Mouse (Mus musculus) heart, postnatal 10 days (tissue): ENCODE data around the gene Cd93. TPM values are rescaled to one million over a fixed set of nuclear protein-coding genes. Genes with fewer than 3 reads are reported as not detected.
A peak's percentile ranks its signal among the peaks of the same experiment; 100 is the strongest.

ENCODE experiments used
- DNase-seq, 2 experiments: peaks; one replicate each; pipeline ENCODE4 v3.0.0; 2021
- intact Hi-C: fragments of 180-260 bp; cut with DNase I; formaldehyde crosslinking; loops from one replicate; pipeline ENCODE4 v1.15.1; 2025
- total RNA-seq, 2 experiments: library from RNA; stranded (reverse); gene quantifications; 2 replicates each; pipeline ENCODE4 v1.2.3; 2021

Cd93 gene
- total RNA-seq, 2 experiments from 2014 or later = 163 to 201 TPM

DNA sequence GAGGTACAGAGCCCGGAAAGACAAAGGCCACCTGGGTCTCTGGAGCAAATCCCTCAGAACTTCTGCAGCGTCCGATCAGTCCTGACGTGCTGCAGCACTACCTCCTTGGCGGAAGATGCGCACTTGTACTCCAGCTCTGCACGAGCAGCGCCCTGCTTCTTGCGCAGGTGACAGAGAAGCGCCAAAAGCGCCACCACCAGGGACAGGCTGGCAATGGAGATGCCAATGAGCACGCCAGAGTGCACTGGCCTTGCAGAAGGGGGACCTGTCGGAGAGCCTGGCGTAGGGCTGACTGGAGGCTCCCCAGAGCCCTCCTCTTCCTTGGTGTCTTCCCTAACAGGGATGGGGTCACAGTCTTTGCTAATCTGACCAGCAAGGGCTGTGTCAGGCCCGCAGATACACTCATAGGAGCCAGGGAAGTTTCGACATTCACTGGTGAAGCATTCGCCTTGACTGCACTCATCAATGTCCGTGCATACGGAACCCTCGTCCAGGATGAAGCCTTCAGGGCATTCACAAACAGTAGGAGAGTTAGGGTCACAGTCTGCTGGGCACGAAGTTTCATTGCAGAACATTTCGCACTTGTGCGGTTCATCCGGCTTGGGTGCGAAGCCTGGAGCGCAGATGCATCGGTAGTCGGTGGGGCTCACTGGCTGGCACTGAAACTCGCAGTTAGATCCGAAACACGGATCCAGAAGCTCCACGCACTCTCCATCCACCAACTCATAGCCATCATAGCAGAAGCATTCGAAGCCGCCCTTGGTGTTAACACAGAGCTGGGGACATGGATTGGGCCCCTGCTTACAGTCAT is 37.0 kb downstream of the Cd93 start:
- intact Hi-C loops = loop anchor here (1.0 to 5.0 kb wide), 5 partner anchors 131 to 271 kb away; no protein-coding TSS in a partner anchor
- peak; percentile 55 to 63 for DNase-seq

DNA sequence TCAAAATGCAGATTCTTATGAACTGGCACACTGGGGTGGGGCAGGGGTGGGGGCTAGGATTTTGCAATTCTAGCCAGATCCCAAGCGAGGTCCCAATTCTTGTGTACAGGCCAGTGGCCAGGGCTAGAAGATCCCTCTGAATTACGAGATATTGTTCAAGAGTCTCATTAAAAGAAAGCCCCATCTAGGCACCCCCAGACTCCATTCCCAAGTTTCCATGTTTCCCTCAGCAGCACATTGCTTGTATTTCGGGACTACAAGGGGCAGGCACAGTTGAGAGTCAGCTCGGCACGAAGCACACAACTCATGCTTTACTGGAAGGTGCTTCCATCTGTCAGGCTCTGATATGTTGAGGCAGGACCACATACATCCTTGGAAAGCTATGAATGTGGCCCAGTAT is 38.5 kb downstream of the Cd93 start:
- DNase-seq = no peak

DNA sequence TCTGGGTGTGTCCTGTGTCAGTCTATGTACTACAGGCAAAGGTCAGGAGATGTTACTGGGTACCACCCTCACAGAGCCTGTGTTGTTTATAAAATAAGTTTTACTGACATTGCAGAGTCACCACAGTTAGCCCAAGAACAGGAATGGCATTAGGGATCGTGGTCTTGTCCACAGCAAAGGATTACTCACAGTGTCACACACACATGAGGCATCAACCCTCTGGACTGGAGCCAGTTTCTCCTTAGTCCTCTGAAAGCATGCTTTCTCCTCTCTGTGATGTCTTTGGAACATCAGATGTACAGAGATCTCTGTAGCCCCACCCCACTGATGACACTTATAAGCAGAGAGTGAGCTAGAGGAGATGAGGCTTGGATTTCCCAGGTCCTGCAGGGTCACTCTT is 41.1 kb downstream of the Cd93 start:
- no peak for DNase-seq
- intact Hi-C loops = no loop called here

More for the DNA sequence above, 38.5 kb downstream of the Cd93 start:
- intact Hi-C loops = loop anchor here (5.0 kb wide), 4 partner anchors 132 to 272 kb away; no protein-coding TSS in a partner anchor

DNA sequence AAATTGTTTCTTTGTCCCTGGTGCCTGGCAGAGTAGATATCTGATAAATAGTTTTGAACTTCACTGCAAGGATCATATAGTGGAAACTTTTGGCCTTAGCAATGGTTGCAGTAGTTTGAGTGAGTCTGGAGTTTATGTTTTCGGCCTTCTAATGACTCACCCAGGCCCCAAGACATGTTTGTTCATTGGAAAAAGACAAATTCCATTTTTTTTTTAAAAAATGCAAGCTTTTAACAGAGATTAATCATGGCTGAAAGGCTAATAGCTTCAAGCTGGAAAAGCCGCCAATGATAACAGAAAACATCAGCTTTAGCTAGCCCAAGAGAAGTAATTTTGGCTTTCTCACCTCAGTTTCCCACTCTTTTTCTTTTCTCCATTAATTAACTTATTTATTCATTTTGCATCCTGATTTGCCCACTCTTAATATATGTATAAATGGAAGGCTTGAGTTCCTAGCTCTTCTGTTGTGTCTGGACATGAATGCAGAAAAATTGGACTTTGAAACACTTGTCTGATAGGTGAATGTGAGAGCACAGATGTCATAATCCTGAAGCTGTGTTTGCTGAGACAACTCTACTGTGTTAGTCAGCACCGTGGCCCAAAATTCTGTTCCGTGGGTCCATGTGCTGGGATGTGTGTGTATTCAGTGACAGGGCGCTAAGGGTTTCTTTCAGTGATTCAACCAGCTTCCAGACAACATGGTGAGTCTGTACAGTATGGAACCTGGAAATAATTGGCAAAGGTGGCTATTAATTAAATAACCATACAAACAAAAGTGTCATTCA is 44.3 kb downstream of the Cd93 start:
- intact Hi-C loops = loop anchor here (5.0 kb wide), 1 partner anchor 122 kb away; no protein-coding TSS in a partner anchor
- DNase-seq = no peak

DNA sequence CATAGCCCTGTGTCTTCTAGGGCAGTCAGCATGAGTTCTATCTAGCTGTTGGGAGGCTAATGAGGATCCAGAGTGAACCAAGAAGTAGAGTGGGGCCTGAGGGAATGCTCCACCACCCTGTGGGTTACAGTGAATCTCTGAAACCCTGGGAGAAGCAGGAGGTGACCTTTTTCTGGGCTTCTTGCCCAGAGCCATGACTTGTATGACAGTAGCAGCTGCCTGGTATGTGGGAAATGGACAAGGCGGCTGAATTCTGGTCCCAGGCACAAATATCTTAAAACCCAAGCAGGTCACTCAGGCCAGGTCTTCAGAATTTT is 45.6 kb downstream of the Cd93 start:
- DNase-seq = peak; percentile 71 to 75
- intact Hi-C loops = loop anchor here (2.0 to 5.0 kb wide), 2 partner anchors 120 to 275 kb away; no protein-coding TSS in a partner anchor

DNA sequence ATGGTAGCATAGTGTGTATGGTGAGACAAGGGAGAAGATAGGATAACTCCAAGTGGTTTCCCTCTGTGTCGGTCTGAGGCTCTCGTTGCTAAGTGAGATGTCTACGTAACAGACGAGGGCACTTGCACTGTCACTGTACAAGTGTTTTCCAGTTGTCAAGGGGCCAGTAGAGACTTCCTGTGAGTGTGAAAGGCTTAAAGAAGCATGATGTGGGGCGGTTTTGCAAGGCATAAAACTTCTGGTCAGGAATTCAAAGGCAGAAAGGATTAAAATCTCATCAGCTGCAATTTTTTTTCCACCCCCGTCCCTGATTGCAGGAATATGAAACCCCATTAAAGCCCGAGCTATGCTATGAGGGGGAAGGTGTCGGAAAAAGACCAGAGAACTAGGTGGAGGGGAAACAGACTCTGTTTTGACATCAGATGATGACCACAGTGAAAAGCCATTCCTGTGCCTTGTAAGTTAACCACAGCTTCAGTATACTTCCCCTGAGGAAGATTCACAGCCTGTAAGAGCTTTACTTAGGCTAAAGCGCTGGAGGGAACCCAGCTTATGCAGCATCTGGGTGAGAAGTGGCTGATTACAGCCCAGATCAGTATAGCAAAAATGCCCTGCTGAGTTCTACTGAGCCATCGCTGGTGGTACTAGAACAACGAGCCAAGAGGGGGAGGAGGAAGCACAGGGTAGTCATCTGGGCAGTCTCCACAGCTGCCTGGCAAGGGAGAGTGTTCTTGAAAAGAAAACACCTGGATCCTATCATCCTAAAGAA is 46.2 kb downstream of the Cd93 start:
- peak; percentile 28 to 46 for DNase-seq

DNA sequence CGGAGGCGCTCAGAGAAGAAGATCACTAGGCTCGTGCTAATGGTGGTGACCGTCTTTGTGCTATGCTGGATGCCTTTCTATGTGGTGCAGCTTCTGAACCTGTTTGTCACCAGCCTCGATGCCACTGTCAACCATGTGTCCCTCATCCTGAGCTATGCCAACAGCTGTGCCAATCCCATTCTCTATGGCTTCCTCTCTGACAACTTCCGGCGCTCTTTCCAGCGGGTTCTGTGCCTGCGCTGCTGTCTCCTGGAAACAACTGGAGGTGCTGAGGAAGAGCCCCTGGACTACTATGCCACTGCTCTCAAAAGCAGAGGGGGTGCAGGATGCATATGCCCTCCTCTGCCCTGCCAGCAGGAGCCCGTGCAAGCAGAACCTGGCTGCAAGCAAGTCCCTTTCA is 47.2 kb downstream of the Cd93 start:
- intact Hi-C loops = loop anchor here (2.0 to 5.0 kb wide), 2 partner anchors 119 to 273 kb away; no protein-coding TSS in a partner anchor
- no peak for DNase-seq

More for the DNA sequence above, 46.2 kb downstream of the Cd93 start:
- intact Hi-C loops = loop anchor here (2.0 to 5.0 kb wide), 2 partner anchors 120 to 274 kb away; no protein-coding TSS in a partner anchor

DNA sequence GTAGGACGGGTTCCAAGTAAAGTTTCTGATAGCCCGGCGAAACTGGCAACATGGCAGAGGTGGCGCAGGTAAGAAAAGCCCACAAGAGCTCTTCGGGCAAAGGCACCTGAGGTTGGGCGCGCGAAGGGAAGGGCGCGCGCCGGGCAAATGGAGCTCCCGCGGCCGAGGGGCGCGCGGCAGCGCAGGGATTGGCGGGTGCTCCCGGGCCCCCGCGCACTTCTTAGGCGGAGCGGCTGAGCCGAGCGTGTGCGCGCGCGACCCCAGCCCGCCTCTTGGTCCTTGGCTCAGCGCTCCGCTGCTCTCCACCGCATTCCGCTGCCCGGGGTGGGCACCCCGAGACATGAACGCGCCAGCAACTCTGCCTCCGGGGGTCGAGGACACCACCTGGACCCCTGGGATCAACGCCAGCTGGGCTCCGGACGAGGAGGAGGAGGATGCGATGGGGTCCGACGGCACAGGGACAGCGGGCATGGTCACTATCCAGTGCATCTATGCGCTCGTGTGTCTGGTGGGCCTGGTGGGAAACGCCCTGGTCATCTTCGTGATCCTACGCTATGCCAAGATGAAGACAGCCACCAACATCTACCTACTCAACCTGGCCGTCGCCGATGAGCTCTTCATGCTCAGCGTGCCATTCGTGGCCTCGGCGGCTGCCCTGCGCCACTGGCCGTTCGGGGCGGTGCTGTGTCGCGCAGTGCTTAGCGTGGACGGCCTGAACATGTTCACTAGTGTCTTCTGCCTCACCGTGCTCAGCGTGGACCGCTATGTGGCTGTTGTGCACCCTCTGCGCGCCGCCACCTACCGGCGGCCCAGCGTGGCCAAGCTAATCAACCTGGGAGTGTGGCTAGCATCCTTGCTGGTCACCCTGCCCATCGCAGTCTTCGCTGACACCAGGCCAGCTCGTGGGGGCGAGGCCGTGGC is 48.0 kb downstream of the Cd93 start, which contains the start of gene Sstr4:
Gene Sstr4, plus strand, starts transcription at position 214 of the 921 bp plus-strand sequence.
- intact Hi-C loops = loop anchor here (2.0 to 5.0 kb wide), 2 partner anchors 118 to 273 kb away; no protein-coding TSS in a partner anchor
- peak; percentile 66 for DNase-seq

DNA sequence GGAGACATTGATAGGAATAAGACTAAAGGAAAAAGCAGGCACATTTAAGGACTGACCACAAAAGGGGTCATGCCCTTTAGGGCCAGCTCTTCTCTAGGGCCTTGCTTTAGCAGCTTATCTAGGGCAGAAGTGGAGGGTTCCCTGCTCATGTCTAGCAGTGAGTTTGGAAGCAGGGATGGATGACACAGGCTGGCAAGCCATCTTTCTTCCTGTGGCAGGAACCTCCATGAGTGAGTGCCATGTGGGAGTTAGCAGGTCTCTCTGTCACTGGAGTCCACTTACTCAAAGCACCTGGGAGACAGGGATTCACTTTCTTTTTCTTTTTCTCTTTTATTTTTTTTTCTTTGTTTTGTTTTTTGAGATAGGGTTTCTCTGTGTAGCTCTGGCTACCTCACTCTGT is 49.5 kb downstream of the Cd93 start:
- intact Hi-C loops = no loop called here
- DNase-seq = no peak

DNA sequence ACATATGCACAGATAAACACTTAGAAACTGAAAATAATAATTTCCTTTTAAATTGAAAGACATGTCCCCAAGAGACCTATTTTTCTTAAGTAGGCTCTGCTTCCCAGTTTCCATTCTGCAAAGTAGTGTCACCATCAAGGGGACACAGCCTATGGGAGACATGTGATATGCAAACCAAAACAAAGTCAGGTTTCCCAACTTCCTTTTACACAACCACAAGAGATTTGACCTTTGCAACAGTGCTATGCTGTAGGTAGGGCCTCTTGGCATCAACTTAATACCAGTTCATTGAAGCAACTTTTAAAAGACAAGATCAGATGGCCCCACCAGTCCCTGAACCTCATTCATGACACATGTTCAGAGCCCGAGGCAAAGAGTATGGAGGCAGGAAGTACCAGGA is 50.2 kb downstream of the Cd93 start:
- no peak for DNase-seq
- intact Hi-C loops = no loop called here

DNA sequence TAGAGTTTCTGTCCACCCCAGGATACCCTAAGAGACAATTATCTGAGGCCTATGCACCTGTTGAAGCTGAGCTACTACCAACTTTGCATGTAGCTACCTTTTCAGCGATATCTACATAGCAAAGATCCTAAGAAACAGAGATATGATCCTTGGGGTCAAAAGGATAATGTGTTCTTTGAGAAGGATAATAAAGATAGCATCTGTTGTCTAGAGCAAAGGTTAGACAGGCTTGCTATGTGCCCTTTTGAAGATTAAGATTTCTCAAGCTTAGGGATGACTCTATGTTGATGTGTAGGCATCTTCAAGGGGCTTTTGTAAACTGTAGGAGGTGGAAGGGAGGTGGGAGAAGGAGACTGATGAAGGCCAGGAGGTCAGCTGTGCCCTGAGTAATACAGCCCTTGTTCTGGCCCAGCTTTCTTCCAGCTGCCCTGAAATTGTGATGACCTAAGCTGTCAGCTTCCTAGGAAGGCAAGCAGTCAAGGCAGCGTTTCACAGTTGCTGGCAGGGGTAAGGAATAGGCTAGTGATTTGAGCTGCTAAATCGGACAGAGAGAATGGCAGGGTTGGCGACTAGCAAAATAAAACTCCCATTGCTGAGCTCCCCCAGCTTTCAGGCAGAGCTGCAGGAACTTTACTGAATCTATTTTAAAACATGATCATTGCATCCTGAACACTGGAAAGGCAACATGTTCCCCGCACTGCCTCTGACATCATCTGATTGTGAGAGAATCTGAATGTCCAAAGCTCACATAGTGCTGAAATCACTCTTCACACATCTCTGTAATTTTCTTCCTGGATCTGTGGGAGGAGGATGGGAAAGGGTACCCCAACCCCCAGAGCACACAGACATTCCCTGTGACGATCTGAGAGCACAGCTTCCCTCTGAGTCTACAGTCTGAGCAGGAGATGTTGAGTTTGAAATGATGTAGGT is 55.4 kb downstream of the Cd93 start:
- intact Hi-C loops = no loop called here
- DNase-seq = no peak

DNA sequence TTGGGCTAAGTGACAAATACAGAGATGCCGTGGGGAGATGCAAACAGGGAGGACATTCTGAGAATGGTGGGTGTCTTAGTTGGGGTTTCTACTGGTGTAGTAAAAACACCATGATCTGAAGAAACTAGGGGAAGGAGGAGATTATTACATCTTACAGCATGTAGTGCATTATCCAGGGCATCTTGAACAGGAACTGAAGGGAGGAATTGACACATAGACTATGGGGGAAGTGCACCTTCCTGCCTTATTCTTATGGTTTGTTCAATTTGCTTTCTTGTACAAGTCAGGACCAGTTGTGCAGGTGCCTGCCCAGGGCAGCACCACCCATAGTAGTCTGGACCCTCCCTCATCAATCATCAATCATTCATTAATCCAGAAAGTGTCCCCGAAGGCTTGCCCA is 56.4 kb downstream of the Cd93 start:
- no peak for DNase-seq

More for the DNA sequence above, 56.4 kb downstream of the Cd93 start:
- intact Hi-C loops = no loop called here

Other genes starting within 250 kb of the Cd93 start
- gene Sstr4, start 48.2 kb downstream of the Cd93 start, total RNA-seq = under 1 TPM; 0.77 to 0.89 TPM
- 10 to 100 TPM; 54.0 to 55.4 TPM for gene Thbd, start 35.4 kb downstream of the Cd93 start, total RNA-seq
- gene Nxt1, start 229.0 kb upstream of the Cd93 start, total RNA-seq = 10 to 100 TPM in 1 of 2 experiments, 1 to 10 TPM in 1; 9.4 to 14.2 TPM
- 10 to 100 TPM; 21.5 to 22.2 TPM for gene Gzf1, start 237.5 kb upstream of the Cd93 start, total RNA-seq